Mouse (Mus musculus) naive thymus-derived CD4-positive, alpha-beta T cell, adult 5 months (primary cell): Measurements from ENCODE around the gene Tacc2. TPM values are rescaled to one million over a fixed set of nuclear protein-coding genes. Genes with fewer than 3 reads are reported as not detected.

Source experiments
- polyA plus RNA-seq: library from polyadenylated mRNA; unstranded; fragments of 100-300 nt; shearing (Covaris generic); gene quantifications from one replicate; pipeline ENCODE4 v1.2.1, GENCODE M21; 2017

The Tacc2 gene
- polyA plus RNA-seq, result 9.4 TPM

GRCm38 (mm10) chr7:130577388-130578003 is at the start of gene Tacc2:
TSS of gene Tacc2 (plus strand) at chr7:130577438.

DNA sequence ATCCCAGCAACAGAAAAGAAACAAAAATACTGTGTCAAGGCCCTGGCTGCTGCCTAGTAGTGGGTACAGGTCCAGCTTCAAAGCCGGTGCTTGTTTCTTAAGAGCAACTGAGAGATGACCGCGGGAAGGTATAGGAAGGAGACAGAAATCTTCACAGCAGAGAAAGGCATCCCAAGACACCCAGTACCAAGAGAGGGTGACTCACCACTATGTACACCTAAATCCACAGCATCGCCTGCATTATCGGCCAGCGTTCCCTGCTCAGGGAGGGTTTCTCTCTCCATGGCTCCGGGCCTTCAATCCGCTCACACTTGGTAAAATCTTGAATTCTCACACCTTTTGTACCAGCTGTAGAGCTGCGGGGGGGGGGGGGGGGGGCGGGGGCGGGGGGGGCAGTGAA is 4.4 kb upstream of the Tacc2 start, which contains the start of gene Nsmce4a:
Nsmce4a (minus strand) TSS at position 298 of the 400 bp plus-strand sequence.

DNA sequence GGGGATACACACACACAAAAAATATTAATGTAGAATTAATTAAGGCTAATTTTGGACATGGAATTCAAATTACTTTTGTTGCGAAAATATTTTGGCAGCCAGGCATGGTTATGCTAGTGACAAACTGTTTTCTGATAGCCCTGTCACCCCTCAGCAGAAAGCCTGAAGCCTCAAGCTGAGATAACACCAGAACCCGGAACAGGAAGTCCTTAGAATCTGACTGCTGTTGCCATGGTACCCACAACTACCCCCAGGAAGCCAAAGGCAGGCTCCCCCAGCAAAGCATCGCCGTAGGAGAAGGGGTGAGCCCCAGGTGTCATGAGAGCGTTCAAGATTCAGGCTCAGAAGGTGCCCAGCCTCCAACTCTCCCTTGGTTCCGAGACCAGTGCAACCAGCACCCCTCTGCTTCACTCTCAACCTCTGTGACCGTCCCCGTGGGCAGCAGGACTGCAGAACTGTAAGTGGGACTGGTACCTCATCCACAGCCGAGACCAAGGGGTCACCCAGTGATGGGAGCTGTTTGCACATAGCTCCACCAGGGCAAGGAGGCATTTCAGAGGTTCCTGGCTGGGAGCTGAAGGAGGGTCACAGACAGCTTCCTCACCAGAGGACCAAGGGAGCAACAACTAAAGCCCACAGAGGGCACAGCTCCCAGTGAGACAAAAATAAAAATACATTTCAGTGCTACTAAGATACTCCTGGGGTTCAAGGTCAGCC is 196.8 kb downstream of the Tacc2 start, which contains the start of gene Btbd16:
Btbd16 (plus strand) TSS at position 156 of the 717 bp plus-strand sequence.

Other genes with a start within 250 kb of the Tacc2 start
- 71.9 TPM for gene Ate1, start 57.1 kb upstream of the Tacc2 start, polyA plus RNA-seq
- gene Nsmce4a, start 4.3 kb upstream of the Tacc2 start, polyA plus RNA-seq, result 226 TPM
- 0.32 TPM for gene Btbd16, start 196.6 kb downstream of the Tacc2 start, polyA plus RNA-seq